Mouse (Mus musculus) megakaryocyte, embryonic 14.5 days (primary cell): Measurements from ENCODE around the gene Prnd.

Experiments used
- FLI1 ChIP-seq: IDR thresholded peaks from 2 replicates; pipeline ENCODE4 v1.6.1; 2012; ENCODE audit warnings: low read length, inconsistent platforms, mixed read lengths
- GATA1 ChIP-seq: IDR thresholded peaks from 3 replicates; pipeline ENCODE4 v1.6.1; 2012; ENCODE audit warnings: mixed read lengths, low read length, inconsistent platforms, borderline replicate concordance

DNA sequence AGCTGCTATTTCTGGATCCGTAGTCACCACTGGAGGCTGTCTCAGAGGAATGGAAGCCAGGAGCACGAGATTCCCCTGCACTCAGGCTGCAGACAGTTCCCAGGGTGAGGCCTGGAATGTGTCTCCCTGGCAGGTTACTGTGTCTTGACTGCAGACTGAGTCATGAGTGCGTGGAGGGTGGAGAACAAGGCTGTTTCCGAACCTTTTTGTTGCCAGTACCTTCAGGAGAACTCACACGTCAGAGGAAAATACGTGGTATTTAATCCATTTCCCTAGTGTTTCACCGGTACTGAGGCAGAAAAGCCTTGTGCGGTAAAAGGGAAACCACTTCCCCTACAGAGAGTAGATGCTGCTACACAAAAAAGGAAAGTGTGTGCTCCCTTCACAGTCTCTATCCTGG is 47.8 kb upstream of the Prnd start:
- no peak for TF ChIP-seq GATA1
- TF ChIP-seq FLI1 = no peak
